Mouse (Mus musculus) R1 (cell line): ENCODE data around the gene Daxx.
"Not testable (repeated sequence)": the region's sequence is repeated elsewhere in the genome, so short reads cannot be mapped to it uniquely, and the experiment has no call there.

Experiments used
- DNase-seq: peaks from one replicate; pipeline ENCODE4 v3.0.0-alpha.2; 2018; ENCODE audit warnings: low read depth, low spot score

The Daxx gene

DNA sequence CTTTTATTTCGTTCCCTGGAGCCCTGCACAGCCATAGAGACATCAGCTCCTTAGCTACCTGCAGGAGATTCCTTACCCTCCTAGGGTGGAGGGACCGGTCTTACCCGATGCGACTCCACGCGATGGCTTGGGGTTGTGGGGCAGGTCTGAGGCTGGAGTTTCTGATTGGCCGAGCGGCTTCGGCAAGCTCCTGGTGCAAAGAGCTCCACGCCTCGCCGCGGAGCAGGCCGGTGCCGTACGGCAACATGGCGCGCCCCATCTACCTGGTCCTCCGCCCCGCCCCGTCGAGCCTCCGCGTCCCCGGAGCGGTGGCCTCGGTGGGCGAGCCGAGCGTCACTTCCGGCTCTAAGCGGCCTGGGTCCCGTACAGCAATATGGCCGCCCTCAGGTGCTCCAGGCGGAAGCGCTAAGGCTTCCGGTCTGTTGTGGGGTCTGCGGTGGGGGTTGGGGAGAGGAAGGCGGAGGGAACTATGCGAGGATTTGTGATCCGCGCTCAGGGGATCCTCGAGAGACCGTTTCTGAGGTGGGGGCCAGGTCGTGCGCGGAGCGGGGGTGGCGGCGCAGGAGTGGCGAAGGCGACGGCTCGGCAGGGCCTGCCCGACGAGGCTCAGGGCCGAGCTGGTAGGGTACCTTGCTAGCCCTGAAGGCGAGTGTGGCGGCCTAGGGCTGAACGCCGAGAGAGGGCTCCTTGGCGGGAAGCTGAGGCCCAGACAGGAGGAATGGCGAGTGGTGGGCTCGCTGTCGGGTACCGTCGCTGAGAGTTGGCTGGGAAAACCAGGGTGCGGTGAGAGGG is at the start of gene Daxx:
Daxx (plus strand) TSS at position 338 of the 792 bp plus-strand sequence.
- peak; percentile 98 for DNase-seq

DNA sequence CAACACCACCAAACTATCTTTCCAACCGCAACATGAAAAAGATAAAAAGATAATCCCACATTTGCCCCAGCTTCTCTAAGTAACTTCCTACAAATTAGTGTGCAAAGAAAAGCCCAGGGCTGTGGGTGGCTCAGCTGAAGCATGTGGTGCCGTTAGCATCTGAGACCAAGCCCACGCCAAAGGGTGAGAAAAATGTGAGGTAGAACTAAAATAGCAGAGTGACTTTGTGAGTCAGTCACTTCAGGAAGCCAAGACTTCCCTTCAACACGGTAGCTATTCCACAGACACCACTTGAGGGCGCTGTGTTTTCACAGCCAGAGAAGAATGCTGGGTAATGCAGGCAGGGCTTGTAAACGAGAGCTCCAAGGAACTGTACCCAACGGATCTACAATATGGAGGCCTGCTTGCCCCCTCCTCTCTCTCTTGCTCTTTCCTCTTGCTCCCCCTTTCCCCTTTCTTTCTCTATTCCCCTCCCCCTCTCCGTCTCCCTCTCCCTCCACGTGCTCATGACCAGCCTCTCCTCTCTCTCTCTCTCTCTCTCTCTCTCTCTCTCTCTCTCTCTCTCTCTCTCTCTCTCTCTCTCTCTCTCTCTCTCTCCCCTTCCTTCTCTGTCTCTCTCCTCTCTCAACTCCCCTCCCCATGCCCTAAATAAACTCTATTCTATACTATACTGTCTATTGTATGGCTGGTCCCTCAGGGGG is 43.7 kb upstream of the Daxx start:
- peak; percentile 93 for DNase-seq

DNA sequence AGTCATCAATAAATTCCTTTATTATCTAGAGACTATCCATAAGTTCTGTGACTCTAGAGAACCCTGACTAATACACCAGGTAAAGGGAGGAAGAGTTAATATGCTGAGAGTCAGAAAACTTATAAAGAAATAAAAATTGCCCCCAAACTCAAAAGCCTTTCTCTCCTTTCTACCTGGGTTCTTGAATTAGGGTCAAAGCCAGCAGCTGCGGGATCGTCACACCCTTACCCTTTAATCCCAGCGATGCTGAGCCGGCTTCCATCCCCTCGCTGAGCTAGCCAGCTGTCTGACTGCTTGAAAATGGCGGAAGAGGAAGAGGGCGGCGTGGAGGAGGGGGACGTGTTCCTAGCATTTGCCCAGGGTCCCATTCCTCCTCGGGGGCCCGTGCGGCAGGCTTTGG is 35.7 kb upstream of the Daxx start, which contains the start of gene Gm7029:
Gm7029 (plus strand) TSS at position 301 of the 400 bp plus-strand sequence.
- DNase-seq, result not testable (repeated sequence)

DNA sequence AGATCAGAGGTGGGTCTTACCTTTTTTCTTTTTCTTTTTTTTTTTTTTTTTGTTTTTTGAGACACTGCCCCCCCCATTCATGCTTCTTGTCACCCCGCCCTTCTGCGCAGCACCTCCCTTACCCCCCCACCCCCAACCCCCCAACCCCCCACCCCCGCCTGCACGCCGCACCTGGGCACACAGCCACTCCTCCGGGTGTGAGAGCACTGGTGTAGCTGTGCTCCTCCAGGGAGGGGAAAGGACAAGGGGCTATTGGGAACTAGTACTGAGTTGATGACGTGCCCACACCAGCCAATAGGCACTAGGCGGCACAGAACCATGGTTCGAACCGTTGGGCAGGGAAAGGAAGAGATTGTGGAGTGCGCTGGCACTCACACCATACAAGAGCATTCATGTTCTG is 34.8 kb upstream of the Daxx start:
- peak; percentile 49 for DNase-seq

DNA sequence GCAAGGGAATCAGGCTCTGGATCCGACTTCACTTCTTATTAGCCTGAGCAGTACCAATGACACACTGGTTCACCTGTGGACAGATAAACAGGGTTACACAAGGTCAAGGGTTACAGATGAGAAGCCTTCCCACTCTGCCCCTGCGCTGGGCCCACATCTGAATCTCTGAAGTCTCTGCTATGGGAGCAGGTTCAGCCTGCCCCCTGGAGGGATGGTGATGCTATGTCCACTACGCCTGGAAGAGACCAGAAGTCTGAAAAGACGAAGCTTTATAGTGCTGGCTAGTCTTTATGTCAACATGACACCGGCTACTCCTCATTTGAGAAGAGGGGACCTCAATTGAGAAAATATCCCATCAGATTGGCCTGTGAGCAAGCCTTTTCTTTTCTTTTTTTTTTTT is 33.4 kb upstream of the Daxx start:
- DNase-seq, result peak; percentile 70

DNA sequence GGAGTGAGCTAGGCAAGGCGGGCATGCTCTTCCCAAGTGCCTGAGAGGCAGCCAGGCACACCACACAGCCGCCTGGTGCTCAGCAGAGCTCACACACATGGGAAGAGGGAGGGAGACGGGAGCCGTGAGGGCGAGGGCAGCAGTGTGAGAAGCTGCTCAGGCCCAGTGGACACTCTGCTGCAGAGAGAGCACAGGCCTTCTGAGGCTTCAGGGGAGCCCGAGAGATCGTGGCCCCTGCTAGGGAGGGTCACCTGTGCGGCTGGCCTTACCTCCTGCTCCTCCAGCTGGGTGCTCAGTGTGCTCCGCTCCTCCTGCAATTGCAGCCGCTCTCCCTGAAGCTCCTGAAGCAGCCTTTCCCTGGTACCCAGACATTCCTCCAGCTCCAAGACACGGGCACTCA is 24.9 kb upstream of the Daxx start:
- DNase-seq, result not testable (repeated sequence)

DNA sequence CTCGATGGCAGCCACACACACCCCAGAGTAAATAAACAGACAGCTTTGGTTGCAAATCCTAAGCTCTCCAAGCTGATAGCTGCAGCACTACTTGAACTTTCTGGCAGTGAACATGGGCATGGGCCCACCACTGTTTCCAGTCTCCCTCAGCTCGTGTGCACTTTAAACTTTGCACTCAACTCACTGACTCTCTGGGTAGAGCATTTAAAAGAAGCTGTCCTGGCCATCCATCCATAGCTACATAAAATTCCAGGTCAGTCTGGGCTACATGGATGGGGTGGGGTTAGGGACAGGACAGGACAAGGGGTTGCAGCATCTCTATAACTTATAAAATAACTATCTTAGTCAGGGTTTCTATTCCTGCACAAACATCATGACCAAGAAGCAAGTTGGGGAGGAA is 21.4 kb upstream of the Daxx start:
- not testable (repeated sequence) for DNase-seq

DNA sequence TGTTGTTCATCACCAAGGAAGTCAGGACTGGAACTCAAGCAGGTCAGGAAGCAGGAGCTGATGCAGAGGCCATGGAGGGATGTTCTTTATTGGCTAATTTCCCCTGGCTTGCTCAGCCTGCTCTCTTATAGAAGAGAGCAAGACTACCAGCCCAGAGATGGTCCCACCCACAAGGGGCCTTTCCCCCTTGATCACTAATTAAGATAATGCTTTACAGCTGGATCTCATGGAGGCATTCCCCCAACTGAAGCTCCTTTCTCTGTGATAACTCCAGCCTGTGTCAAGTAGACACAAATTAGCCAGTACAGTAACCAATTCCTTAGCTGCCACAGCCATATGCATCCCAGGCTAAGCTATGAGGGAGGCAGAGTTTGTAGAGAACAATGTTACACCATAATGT is 21.0 kb upstream of the Daxx start:
- not testable (repeated sequence) for DNase-seq

DNA sequence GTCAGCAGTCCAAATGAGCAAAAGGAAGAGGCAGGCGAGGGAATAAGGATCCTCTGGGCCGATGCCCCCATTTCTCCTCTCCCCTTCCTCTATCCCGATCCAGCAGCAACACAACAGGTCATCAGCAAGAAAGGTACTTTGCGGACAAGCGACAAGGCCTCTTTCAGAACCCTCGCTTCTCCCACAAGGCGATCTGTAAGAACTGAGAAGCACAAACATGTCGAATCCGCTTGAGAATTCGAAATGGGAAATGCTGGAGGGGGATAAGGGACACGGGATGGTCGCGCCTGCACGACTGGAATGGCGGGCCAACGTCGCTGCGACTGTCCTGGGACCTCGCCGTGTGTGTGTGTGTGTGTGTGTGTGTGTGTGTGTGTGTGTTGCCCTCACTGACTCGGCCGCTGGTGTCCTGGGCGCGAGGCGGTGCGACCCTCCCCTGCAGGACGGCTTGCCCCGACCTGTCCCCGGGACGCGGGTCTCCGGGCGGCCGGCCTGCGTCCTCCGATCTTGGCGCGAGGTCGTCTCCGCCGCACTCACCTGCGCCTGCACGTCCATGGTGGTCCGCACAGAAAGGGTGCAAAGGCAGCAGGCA is 19.2 kb upstream of the Daxx start:
- DNase-seq, result not testable (repeated sequence)

DNA sequence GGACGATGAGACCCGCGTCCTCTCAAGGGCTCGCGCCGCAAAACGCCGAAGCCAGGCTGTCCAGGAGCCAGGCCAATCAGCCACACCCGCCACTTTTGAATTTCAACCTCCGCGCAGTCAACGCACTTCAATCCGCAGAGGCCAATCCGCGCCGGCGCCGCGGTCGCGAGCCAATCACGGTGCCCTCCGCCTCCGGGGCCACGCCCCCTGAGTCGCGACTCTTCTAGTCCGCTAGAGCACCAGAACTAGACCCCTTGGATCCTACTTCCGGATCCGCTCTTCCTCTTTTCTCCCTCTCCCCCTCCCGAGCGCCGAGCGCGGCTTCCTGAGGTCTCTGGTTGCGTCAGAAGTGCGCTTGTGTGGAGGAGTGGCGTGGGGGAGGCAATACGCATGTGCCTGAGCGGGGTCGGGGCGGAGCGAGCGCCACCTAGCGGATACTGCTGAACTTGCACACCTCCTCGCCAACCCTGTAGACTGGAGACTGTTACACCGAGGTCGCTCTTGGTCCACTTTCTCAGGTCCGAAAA is 18.6 kb upstream of the Daxx start, which contains the start of gene Kifc1:
Kifc1 (minus strand) TSS at position 129 of the 527 bp plus-strand sequence.
- peak; percentile 100 for DNase-seq

DNA sequence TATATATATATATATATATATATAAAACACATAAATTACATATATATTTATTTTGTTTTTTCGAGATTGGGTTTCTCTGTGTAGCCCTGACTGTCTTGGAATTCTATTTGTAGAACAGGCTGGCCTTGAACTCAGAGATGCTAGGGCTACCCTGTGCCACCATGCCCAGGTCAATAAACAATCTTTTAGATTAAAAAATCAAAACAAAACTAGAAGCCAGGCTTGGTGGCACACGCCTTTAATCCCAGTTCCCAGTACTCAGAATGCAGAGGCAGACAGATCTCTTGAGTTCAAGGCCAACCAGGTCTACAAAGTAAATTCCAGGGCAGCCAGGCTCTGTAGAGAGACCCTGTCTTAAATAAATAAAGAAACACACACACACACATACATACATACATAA is 17.9 kb upstream of the Daxx start:
- no peak for DNase-seq

DNA sequence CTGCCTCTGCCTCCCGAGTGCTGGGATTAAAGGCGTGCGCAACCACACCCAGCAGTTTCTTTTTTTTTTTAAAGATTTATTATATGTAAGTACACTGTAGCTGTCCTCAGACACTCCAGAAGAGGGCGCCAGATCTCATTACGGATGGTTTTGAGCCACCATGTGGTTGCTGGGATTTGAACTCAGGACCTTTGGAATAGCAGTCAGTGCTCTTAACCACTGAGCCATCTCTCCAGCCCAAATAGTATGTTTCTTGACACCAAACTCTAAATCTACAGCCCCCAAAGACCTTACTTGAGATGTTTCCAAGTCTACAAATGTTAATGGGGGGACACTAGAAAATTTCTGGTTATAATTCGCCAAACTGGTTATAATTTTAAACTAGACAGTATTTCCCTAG is 17.3 kb upstream of the Daxx start:
- not testable (repeated sequence) for DNase-seq

DNA sequence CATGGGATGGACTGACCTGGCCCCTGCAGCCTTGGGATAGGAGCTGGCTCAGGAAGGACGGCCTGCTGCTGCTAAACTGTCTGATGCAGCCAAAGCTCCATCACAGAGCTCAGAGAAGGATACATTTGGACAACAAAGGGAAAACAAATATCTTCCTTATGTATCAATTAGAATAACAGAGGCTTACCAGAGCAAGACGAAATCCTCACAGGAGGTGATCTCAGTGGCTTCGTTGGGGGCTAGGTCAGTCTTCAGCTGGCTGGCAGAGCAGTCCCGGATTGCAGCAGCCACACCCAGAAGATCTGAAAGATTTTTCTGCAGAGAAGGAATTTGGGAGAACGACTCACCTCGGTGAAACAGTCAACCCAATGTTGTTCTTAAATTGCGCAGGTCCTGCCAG is 16.8 kb upstream of the Daxx start:
- DNase-seq, result peak; percentile 96

DNA sequence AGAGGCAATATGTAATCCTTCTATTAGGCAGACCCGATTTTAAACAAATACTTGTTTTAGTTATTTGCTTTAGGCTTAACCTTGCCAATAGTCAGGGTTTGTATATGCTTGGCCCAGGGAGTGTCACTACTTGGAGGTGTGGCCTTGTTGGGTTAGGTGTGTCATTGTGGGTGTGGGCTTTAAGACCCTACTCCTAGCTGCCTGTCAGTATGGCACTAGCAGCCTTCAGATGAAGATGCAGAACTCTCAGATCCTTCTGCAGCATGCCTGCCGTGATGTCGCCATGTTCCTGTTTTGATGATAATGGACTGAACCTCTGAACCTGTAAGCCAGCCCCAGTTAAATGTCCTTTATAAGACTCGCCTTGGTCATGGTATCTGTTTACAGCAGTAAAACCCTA is 16.2 kb upstream of the Daxx start:
- peak; percentile 80 for DNase-seq

DNA sequence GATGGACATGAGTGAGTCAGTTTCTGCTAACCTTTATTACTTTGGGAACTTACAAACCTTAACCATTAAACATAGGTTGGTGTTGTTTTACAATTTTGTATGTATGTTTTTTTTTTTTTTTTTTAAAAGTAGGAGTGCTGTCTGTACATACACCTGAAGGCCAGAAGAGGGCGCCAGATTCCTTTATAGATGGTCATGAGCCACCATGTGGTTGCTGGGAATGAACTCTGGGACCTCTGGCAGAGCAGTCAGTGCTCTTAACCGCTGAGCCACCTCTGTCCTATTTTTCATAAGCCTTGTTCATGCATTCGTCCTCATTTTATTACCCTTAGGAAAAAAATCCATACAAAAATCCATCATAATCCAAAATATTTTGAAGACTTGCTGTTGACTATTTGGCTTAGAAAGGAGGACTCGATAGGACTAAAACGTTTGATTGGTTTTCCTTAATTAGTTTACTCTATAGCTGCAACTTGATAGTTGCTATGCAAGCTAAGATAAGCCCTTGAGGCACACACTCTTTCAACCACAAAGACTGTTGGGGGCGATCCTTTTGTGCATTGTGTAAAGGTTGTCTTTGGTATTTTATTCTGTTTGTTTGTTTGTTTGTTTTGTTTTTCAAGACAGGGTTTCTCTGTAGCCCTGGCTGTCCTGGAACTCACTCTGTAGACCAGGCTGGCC is 12.0 kb upstream of the Daxx start:
- DNase-seq, result peak; percentile 92

DNA sequence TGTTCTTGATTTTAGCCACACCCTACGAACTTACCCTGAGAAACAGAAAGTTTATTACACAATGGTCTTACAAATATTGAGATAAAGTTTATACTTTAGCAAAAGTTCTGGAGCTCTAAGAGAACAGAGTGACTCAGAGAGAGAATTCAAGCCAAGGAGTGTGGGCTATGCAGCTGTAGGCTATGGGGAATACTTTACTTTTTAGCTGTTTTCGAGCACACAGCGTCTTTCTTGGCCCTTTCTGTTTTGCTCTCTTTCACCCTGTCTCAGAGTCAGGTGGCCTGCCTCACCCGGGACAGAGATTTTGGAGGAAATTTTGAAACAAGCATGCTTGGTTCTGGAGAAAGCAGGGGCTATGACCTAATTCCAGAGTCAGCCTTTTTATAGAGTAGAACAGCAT is 11.0 kb upstream of the Daxx start:
- DNase-seq, result not testable (repeated sequence)

DNA sequence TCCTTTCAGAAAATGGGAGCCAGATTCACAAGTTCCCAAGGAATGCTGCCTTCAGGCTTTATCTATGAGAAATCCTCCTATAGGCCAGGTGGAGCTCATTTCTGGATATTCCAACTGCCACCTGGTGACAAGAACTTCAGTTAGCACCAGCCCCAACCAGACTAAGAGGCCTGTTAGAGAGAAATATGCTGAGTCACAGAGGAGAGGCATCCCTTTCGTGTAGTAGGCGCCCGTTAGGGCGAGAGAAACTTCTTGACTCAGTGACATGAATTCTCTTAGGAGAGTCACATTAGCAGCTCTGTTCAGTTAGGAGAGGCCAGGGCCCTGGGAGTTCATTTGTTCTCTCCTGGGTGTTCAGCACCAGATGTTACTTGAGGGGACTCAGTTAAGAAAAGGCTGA is 9.6 kb upstream of the Daxx start:
- DNase-seq, result peak; percentile 75

DNA sequence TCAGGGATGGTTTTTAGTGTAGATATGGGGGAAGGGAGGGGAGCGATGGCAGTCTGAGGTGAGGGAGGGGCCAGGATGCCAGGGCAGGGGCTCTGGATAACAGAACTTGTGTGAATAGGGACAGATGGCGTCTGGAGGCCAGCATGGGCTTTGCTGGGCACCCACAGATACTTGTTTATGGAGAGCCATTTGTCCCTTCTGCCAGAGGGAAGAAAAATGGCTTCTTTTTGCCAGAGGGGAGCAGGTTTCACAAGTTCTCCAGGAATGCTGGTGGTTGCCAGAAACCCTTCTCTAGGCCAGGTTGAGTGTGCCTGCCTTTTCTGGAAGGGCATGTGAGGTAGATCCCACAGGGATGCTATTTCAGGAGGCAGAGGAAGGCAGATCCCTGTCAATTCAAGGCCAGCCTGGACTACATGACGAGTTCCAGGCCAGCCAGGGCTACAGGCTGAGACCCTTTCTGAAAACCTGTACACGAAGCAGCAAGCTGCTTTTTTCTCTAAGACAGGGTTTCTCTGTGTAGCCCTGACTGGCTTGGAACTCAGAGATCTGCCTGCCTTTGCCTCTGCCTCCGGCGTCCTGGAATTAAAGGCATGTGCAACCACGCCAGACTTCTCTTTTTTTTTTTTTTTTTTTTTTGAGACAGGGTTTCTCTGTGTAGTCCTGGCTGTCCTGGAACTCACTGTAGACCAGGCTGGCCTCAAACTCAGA is 8.8 kb upstream of the Daxx start:
- DNase-seq, result peak; percentile 60

DNA sequence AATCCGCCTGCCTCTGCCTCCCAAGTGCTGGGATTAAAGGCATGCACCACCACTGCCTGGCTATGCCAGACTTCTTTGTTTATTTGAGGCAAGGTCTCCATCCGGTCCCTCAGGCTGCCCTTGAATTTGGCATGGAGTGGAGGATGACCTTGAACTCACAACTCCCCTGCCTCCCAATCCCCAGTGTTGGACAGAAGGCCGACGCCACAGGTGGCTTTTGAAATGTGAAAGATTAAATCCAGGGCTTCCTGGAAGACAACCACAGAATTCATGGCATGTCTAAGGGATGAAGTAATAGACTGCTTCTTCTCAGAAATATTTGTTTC is 8.3 kb upstream of the Daxx start:
- DNase-seq, result peak; percentile 98

DNA sequence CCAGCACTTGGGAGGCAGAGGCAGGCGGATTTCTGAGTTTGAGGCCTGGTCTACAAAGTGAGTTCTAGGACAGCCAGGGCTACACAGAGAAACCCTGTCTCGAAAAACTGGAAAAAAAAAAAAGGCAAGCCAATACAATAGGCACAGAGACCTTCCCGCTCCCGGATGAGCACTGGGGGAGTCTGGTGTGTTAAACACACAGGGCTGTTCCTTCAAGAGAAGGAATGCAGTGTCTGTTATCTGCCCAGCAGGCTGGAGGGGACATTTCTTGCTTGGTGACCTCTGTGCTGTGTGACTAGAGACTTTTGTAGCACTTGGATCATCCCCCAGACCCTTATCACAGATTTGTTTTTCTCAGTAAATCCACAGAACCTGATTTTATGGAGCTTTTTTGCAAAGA is 7.6 kb upstream of the Daxx start:
- DNase-seq, result peak; percentile 88

DNA sequence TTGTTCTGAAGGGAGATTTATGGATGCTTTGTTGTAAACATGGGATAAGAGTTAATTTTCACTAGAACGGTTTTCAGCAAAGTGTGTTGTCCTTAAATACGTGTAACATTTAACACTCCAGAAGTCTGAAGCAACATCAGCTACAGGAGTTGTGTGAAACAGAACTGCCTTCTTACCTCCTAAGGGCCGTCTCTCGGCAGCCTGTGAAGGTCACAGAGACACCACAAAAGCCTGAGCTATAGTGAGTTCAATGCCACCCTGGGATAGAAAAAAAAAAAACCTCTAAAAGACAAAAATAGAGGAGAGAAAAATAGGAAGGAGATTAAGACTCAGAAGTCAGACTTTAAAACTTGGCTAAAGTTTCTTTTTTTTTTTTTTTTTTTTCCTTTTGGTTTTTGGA is 7.1 kb upstream of the Daxx start:
- peak; percentile 58 for DNase-seq
